Mouse (Mus musculus): ENCODE results near the gene Nfatc2ip. TPM values are rescaled to one million over a fixed set of nuclear protein-coding genes. Genes with fewer than 3 reads are reported as not detected.
A peak's percentile ranks its signal among the peaks of the same experiment; 100 is the strongest.

Gene Nfatc2ip
- total RNA-seq (2014; fragmentation: Nextera tagmentation) (14.9 and 32.5 TPM in 2 replicates), total RNA-seq (2017) (17.8 and 18.9 TPM in 2 replicates)

GRCm38 (mm10) chr7:126396298-126397119 is at the start of gene Nfatc2ip:
Gene Nfatc2ip (minus strand): TSS chr7:126396737.
- peak; percentile 98 for ATAC-seq (replicated peaks; ENCODE audit: low FRiP score, low TSS enrichment, poor library complexity, severe bottlenecking)

DNA sequence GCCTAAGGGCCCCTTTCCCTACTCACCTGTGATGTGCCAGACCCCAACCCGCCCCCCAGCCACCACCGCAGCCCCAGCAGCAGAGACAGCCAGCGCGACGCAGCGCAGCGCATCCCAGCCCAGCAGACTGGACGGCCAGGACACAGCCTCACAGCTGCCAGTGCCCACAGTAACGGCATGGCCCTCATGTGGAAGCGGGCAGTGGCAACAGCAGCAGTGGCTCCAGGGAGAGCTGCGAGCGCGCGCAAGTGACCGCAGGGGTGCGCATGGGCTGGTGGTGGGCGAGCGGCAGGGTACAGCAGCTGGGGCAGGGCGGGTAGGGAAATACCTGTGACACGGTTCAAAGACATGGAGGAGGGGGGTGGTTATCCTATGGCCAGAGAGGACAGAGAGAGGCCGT is 49.7 kb upstream of the Nfatc2ip start:
- ATAC-seq (replicated peaks; ENCODE audit: low FRiP score, low TSS enrichment, poor library complexity, severe bottlenecking), result no peak

DNA sequence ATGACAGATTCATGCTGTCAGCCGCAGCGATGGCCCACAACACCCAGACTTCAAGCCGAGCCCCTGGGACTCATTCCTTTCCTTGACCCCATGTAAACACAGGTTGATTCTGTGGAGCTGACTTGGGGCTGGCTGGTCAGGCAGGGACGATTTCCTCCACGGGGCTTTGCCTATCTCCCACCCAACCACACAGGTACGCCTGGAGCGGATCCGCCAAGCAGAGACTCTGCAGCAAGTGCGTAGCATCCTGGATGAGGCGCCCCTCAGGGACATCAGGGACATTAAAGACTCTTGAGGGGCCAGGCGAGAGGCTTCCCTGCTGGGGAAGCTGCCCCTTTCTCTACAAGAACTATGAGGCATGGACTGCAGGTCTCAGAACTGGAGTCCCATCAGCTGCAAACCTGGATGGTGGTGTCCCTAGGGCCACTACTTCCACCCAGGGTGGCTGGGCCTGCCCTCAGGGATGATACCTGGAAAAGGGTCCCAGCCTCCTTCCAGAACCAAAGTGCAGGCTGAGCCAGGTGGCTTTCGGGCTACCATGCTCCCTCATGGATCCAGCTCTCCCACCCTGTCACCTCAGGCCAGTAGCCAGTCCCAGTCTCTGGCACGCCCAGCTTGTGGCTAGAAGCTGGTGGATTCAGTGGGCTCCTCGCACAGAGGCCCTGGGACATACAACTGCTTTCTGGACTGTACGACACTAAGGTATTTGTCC is 48.7 kb upstream of the Nfatc2ip start:
- ATAC-seq (replicated peaks; ENCODE audit: low FRiP score, low TSS enrichment, poor library complexity, severe bottlenecking), result no peak

- ATAC-seq (replicated peaks; ENCODE audit: low FRiP score, low TSS enrichment, poor library complexity, severe bottlenecking), result no peak
These were observed 48.0 kb upstream of the Nfatc2ip start for GRCm38 (mm10) chr7:126444536-126444935.

DNA sequence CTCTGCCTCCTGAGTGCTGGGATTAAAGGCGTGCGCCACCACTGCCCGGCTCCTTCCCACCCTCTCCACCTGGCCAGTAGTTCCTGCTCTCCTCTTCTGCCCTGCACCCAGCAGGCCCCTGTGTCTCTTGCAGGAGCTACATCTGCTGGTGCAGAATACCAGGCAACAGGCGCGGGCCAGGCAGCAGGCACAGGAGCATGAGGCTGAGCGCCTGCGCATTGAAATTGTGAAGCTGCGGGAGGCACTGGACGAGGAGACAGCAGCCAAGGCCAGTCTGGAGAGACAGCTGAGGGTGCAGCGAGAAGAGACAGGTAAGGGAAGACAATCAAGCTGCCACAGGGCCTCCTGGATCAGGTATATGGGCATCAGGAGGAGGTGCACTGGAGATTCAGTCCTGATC is 47.5 kb upstream of the Nfatc2ip start:
- ATAC-seq (replicated peaks; ENCODE audit: low FRiP score, low TSS enrichment, poor library complexity, severe bottlenecking), result no peak

GRCm38 (mm10) chr7:126440134-126440533 is 43.6 kb upstream of the Nfatc2ip start:
- no peak for ATAC-seq (replicated peaks; ENCODE audit: low FRiP score, low TSS enrichment, poor library complexity, severe bottlenecking)

DNA sequence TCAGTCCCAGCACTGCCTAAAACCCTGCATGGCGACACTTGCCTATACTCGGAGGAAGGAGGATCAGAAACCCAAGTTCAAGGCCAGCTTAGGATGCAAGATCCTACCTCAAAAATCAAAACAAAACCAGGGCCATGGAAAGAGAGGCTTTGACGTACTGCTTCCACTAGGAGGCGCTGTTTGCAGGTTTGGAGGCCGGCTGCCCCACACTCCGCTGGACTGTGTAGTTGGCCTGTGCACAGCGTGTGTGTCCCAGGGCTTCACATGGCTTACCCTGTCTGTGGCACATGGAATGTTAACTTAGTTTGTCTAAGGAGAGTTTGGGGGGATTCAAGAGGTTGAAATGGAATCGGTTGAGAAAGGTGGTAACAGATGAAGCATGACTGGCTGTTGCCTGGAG is 40.3 kb upstream of the Nfatc2ip start:
- ATAC-seq (replicated peaks; ENCODE audit: low FRiP score, low TSS enrichment, poor library complexity, severe bottlenecking), result peak; percentile 83

DNA sequence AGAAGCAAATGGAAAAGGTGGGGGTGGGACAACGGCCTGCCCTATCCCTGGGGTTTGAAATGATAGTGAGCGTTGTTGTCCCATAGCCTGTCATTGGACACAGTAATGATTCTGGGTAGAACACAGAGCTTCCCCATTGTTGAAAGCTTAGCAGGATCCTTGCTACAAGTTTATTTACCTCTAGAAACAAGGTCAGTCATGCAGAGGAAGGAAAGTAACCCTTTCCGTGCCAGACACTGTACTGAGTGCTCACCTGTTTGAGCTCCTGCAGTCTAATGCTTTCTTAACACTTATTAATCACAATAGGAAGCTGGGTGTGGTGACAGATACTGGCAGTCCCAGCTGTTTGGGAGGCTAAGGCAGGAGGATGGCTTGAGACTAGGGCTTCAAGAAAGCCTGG is 39.3 kb upstream of the Nfatc2ip start:
- no peak for ATAC-seq (replicated peaks; ENCODE audit: low FRiP score, low TSS enrichment, poor library complexity, severe bottlenecking)

GRCm38 (mm10) chr7:126434726-126435125 is 38.2 kb upstream of the Nfatc2ip start:
- ATAC-seq (replicated peaks; ENCODE audit: low FRiP score, low TSS enrichment, poor library complexity, severe bottlenecking), result no peak

GRCm38 (mm10) chr7:126430167-126430566 is 33.6 kb upstream of the Nfatc2ip start:
- ATAC-seq (replicated peaks; ENCODE audit: low FRiP score, low TSS enrichment, poor library complexity, severe bottlenecking), result no peak

GRCm38 (mm10) chr7:126429503-126429898 is 33.0 kb upstream of the Nfatc2ip start:
- peak; percentile 5; the same call in 1 of the 2 replicates for ATAC-seq (replicated peaks; ENCODE audit: low FRiP score, low TSS enrichment, poor library complexity, severe bottlenecking)

DNA sequence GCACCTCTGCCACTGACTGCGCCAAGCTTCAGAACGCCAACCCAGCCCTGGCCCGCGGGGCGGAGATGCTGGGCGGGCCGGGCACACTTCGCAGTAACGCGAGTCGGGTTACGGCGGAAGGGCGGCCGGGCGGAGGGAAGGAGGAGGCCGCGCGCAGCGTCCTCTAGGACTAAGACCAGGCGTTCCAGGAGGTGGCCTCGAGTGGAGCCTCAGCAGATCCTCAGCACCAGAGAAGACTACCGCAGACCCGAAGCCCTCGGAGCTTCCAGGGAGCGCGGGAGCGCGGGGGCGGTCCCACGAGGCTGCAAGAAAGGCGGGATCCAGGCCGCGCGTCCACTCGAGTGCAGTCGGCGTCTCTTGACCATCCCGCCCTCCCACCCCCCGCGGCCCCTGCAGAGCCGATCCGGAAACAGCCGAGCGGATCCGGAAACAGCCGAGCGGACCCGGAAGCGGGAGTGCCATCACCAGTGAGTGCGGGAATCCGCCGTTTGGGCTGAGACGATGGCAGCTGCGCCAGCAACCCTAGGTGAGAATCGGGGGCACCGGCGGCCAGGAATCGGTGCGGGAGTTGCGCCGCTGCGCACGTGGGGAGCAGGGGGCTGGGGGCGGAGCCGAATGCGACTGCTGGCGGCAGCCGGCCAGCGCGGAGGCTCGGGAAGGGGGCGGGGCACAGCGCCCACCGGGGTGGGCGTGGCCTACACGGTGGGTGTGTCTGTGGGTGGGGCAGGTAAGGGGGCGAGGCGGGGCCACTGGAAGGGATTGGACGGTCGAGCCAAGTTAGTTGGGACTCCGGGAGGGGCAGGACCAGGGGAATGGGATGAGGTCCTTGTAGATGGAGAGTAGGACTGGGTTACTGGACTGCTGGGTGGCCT is 32.3 kb upstream of the Nfatc2ip start, which contains the start of gene Rabep2:
Gene Rabep2 (plus strand): TSS at position 129 of the 872 bp plus-strand sequence.
- peak; percentile 77 for ATAC-seq (replicated peaks; ENCODE audit: low FRiP score, low TSS enrichment, poor library complexity, severe bottlenecking)

DNA sequence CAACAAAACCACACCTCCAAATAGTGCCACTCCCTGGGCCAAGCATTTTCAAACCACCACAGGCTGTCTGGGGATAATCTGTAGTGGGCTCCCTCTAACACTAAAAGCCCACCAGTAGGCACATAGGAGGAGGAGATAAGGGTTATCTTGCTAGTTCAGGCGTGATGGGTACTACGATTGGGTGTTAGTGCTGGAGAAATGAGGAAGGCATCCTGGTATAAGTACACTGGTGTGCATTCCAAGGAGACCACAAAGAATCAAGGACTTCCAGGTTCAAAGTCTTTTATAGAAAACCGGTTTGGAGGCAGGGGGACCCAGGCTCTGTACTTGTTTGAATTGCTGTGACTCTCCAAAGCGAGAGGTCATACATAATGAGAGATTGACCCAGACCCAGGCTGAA is 31.6 kb upstream of the Nfatc2ip start:
- ATAC-seq (replicated peaks; ENCODE audit: low FRiP score, low TSS enrichment, poor library complexity, severe bottlenecking), result peak; percentile 25

DNA sequence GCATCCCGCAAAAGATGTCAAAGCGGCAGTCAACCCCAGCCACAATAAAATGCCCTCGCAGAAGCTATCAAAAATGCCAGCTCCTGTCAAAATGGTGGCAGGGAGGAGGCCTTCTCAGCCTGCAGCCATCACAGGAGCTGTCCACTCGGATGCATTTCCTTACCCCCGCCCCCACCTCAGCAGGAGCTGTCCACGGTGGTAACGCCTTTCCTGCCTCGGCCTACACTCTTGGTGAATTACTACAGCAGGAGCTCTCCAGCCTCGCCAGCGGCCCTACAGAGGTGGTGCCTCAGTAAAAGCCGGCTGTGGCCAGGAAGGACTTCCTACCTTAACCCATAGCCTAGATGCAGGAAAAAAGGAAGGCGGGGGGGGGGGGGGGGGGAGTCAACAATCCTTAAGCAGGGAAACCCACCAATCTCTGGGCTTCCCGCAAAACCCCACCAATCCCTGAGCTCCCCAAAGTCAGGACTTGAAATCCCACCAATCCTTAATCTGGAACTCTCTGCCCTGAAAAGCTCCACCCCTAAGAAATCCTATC is 30.9 kb upstream of the Nfatc2ip start:
- ATAC-seq (replicated peaks; ENCODE audit: low FRiP score, low TSS enrichment, poor library complexity, severe bottlenecking), result no peak

DNA sequence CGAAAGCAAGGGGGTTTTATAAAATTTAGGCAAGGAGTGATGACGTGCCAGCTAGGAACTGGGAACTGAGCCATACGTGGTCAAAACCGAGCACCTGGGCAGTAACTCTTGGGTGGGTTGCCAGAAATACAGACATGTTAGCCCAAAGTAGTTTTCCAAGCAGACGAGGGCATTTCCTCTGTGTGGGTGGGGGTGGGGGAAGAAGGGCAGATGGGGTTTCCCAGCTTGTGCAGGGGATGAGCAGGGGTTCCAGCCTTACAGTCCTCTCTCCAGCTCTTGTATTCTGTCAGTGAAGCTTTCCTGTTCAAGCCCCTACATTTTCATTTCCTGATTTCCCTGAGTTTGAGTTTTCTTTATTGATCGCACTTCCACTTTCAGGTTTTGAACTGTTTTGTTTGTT is 27.6 kb upstream of the Nfatc2ip start:
- ATAC-seq (replicated peaks; ENCODE audit: low FRiP score, low TSS enrichment, poor library complexity, severe bottlenecking), result no peak

DNA sequence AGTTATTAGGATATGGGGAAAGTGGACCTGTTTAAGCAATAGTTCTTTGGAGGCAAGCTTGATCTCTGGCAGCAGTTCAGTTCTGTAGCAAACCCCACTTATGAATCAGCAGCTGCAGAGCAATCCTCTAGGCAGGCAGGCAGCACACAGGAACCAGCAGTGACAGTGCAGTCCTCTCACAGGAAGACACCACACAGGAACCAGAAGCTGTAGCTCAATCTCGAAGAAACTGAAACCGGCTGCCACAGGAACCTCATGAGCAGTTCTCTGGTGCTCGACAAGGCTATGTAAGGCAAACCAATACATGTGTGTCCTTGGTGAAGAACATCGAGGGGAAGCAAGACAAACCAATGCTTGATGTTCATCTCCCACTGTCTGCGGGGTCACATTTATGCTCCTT is 25.2 kb upstream of the Nfatc2ip start:
- no peak for ATAC-seq (replicated peaks; ENCODE audit: low FRiP score, low TSS enrichment, poor library complexity, severe bottlenecking)

- no peak for ATAC-seq (replicated peaks; ENCODE audit: low FRiP score, low TSS enrichment, poor library complexity, severe bottlenecking)
These were observed 22.0 kb upstream of the Nfatc2ip start for GRCm38 (mm10) chr7:126418496-126418895.

- no peak for ATAC-seq (replicated peaks; ENCODE audit: low FRiP score, low TSS enrichment, poor library complexity, severe bottlenecking)
These were observed 21.1 kb upstream of the Nfatc2ip start for GRCm38 (mm10) chr7:126417606-126418005.

DNA sequence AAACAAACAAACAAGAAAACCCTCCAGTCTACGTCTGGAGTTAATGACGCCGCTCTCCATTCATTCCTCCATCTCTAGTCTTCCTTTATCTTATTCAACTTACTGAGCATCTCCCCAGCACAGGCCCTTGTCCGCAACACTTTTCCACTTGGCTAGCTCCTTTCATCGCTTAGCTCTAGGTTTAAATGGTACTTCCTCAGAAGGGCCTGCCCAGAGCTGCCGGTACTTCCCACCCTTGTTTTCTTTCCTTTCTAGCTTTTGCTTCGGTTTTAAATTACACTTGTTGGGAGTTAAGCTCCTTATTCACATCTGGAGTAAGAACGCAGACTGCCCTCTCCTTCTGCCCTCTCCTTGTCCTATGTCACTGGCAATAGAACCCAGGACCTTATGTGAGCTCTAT is 20.5 kb upstream of the Nfatc2ip start:
- no peak for ATAC-seq (replicated peaks; ENCODE audit: low FRiP score, low TSS enrichment, poor library complexity, severe bottlenecking)

Measured in megakaryocyte-erythroid progenitor cell, adult 5-6 weeks (primary cell).